Mouse (Mus musculus) urinary bladder, postnatal 36 days (tissue): ENCODE measurements at regions not wholly inside any gene's neighbourhood (a gene's known extent, or its start where the extent isn't known, plus 50 kb on each side); places are given as distances from the start of the nearest gene placed in this dataset.

Experiments used
- DNase-seq, 2 experiments: peaks; one replicate each; pipeline ENCODE4 v3.0.0; 2022; ENCODE audit warnings: low spot score in 2 of 2, mixed read lengths in 1 of 2

- no peak for DNase-seq
Observed at GRCm38 (mm10) chr7:77988177-77988576, 749.6 kb downstream of the Ntrk3 start.

GRCm38 (mm10) chr7:77966658-77967057 lies 771.2 kb downstream of the Ntrk3 start:
- no peak for DNase-seq

DNA sequence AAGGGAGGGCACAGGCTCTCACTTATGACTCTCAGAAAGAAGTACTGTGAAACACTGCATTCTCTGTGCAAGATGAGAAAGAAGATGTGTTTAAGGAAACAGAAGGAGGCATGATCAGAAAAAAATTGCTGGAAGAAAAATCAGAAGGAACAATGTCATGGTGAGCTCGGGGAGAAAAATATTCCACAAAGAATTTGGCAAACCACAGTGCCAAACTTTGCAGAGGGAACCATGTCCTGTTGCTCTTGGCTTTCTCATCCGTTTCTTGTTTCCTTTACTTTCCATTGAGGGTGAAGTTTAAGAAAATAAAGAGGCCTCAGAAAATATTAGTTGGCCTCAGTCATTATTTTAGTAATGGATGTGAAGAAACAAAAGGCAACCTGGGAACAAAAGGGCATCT lies 804.4 kb downstream of the Ntrk3 start:
- DNase-seq = no peak

- no peak for DNase-seq
Observed at GRCm38 (mm10) chr7:77928479-77929467, 809.0 kb downstream of the Ntrk3 start.

DNA sequence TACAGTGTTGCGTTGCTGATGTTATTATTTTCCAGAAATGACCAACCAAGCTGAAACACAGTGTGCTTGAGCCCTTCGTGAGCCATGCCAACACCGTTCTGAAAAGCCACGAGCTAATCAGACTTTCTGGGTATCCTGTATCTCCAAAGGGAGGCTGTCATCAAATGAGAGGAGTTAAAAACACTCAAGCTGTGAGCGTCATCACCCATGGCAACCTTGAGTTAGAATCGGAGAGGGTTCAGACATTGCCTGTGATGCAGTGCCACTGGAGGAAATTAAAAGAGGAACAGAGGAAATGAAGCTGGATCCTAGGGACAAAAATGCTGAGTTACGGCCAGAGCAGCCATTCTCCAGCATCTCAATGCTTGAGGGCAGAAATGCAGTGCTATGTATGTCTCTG lies 838.6 kb downstream of the Ntrk3 start:
- no peak for DNase-seq

DNA sequence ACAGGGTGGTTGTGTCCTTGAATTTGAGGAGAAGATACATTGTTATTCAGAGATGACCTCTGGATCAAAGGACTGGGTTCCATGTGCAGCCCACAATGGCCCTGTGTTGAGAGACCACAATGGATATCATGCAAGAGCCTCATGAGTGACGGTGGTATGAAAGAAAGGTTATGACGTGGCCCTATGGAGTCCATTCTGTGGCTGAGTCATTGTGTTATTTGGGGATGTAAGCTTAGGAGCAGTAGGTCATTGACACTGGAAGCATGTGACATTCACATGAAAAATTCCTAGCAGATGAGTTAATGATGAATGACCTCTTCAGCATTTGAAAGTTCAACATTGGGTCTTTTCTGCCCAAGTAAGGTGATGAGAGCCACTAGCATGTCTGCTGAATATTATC lies 849.3 kb downstream of the Ntrk3 start:
- no peak for DNase-seq

DNA sequence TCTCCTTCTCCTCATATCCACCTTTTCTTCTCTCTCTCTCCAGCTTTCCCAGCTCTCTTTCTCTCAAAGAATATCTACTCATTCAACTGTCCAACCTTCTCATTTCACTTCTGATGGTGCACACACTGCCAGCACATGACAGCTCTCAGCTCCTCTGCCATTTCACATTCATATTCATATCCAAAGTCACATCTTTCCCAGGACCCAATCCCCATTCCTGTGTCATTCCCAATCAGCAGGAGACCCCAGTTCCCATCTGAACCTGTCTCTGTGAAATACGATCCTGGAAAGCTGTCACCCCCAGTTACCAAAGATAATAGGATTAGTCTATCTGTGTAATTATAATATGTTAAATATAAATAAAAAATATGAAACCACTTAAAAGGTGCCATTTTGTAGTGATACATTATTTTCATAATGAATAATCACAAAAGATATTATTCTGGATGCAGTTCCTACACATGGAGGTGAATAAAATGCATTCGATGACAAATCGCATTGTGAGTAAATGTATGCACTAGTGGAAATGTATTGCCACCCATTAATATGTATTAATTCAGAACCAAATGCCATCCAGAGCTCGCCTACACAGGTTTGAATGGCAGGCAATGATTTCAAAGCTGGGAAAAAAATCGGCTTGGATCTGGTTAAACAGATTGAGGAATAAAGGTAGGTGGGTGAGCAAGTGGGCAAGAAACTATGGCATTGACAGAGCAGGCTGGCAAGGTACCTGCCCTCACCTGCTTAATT lies 855.0 kb downstream of the Ntrk3 start:
- no peak for DNase-seq

GRCm38 (mm10) chr7:77867518-77867917 lies 870.3 kb downstream of the Ntrk3 start:
- DNase-seq = no peak

- DNase-seq = no peak
Observed at GRCm38 (mm10) chr7:77861841-77862240, 876.0 kb downstream of the Ntrk3 start.

- no peak for DNase-seq
Observed at GRCm38 (mm10) chr7:77858436-77858835, 879.4 kb downstream of the Ntrk3 start.

DNA sequence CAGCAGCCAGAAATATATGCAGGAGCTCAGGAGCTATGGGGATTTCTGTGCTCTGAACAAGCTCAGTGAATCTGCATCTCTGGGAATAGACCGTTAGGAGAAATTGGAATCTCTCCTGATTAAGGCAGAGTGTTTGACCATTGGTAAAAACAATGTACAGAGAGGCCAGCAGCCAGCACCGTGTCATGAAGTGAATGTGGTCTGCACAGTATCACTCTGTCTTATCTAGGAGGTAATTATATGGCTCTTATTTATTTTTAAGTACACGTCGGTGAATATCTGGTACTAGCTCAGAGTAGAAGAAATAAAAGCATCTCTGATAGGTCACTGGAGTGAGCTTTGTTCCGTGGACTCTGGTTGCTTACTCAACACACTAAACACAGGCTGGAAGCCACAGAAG lies 879.8 kb downstream of the Ntrk3 start:
- DNase-seq = no peak

DNA sequence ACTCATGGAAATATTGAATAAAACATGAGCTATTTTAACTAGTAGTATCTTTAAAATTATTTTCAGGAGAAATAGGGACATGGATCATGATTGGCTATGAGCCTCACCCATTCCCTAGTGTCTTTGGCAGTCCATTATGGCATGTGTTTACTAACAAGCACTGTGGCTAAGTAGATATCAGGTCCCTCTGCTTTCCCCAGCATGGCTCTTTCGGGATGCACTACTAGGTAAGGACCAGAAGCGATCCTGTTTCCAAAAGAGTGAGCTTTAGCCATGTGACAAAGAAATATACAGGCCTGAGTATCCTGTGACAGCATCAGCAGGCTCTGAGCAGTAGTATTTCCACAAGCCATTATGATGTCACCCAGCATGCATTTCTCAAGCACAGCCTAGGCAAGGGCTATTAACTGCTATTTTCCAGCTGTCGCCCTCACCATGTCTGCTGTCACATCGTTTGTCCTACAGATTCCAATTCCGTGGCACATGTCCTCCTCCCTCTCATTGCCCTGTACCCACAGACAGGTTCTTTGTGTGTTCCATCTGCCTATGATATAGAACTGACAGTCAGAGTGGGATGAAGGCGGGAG lies 882.1 kb downstream of the Ntrk3 start:
- no peak for DNase-seq

DNA sequence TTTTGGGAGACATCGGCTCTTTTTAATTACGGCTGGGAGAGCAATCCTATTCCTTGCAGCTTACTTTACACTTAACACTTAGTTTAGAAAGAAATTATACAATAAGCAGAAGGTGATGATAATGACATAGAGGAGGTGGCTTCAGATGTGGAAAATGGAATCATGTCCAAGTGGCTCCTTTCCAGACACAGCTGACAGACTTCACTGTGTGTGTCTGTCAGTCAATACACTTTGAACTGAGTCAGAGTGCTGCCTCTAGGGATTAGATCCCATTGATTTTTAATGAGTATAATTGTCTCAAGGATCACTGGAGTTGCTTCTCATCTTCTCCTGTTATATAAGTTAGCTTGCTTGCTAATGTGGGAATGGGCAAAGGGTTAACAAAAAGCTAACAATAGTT lies 882.7 kb downstream of the Ntrk3 start:
- DNase-seq = no peak

DNA sequence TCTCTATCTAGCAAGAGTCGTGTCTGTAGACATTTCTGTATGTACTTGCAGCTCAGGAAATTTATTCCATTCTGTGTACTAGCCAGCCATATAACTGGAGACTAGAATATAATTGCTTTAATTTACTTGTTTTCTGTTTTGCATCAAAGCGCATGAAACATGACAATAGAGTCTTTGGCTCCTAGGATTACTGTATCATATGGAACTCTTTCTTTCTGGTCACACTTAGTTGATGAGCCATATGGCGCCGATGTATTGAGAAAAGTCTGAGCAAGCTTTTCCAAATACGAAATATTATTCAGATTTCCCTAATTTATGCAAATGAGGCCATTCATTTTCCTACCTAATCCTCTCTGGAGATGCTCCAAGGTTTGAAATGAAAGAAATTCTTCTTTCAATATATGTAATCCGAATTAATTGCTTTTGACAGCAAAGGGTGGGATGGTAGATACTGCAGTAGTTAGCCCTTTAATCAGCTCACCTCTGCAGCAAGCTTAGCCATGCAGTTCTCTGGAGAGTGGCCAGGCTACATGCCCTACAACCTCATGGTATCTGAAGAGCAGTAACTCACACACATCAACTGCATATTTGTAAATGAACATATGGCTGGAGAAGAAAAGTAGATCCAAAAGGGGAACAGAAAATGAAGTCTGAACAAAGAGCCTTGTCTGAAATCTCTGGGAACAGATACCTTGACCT lies 913.4 kb downstream of the Ntrk3 start:
- no peak for DNase-seq

DNA sequence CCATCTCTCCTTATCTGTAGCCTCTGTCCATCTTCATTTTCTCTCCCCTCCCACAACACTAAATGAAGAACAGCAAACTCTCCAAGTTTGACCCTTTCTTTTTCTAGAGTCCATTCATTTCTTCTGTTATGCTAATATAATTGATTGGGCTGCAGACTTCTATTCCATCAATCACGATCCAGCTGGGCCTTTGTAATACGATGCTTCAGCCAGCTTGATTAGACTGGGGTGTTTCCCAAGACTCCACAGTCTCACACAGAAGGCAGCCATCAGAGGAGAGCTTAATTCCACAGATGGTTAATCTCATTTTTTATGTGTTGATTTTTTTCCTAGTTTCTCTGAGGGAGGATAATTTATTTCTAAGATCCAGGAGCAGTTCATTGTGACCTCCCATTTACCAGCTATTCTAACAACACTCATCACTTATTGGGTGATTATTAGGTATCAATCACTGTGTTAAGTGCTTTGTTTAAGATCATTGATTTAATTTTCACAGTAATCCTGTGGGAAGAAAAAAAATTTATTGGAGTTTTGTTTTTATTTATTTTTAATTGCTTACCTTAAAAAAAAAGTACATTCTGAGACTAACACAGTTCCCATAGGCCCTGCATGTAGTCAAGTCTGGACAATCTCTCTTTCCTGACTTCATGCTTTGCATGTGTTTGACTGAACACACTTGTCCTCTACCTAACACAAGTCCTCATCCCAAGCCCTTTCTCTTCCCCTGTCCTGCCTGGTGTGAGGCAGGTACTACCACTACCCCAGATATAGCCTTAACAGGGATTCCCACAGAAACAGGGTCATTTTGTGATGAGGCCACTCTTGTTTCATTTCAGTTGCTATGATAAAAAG lies 925.5 kb downstream of the Ntrk3 start:
- DNase-seq = no peak

- no peak for DNase-seq
Observed at GRCm38 (mm10) chr7:77786801-77787200, 951.0 kb downstream of the Ntrk3 start.

DNA sequence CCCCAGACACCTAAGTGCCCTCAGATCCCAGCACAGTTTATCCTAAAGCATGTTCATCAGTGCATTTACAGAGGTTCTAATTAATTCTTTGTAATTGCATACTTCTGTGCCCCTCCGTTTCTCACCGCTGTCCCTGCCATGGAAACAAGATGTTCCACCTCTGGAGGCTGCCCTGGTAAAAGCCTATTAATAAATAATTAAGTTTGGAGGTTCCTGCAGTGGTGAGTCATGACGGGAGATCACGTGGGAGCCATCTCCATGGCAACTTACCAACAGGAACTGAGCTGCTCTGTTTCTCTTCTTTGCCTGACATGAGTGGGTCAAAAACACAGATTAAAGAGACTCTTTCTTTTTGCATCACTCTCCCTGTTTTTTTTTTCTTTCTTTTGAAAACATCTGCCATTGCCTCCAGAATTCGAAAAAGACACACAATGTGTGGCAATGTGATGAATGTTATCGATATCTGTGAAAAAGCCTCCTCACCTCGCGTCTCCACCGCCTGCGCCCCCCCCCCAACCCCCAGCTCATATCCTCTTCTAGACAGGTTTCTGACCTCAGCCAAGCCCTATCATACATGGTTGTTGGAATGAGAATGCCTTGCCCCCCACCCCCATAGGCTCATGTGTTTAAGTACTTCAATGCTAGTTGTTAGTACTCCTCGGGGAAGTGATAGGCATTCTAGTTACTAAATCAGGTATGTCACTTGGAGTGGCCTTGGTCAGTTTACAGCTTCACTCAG lies 965.9 kb downstream of the Ntrk3 start:
- DNase-seq = no peak

GRCm38 (mm10) chr7:77738996-77739765 lies 998.6 kb downstream of the Ntrk3 start:
- no peak for DNase-seq
